Mouse (Mus musculus): ENCODE measurements around the gene Tspan17. TPM values are rescaled to one million over a fixed set of nuclear protein-coding genes. Genes with fewer than 3 reads are reported as not detected.

Gene Tspan17
- total RNA-seq, 4 experiments from 2014 or later: 15.5 to 26.0 (median 20.5) TPM

GRCm38 (mm10) chr13:54805134-54805838 is 16.1 kb downstream of the Tspan17 start:
- no peak for DNase-seq (ENCODE audit: low spot score in 2 of 2)

- DNase-seq (ENCODE audit: low spot score in 2 of 2): no peak
Measured at GRCm38 (mm10) chr13:54806434-54806976, 17.3 kb downstream of the Tspan17 start.

- DNase-seq (ENCODE audit: low spot score in 2 of 2): no peak
Measured at GRCm38 (mm10) chr13:54808067-54808466, 18.9 kb downstream of the Tspan17 start.

- DNase-seq (ENCODE audit: low spot score in 2 of 2): no peak
Measured at GRCm38 (mm10) chr13:54811476-54811875, 22.3 kb downstream of the Tspan17 start.

GRCm38 (mm10) chr13:54813381-54813780 is 24.2 kb downstream of the Tspan17 start:
- DNase-seq (ENCODE audit: low spot score in 2 of 2): no peak

GRCm38 (mm10) chr13:54818399-54819254 is 29.4 kb downstream of the Tspan17 start:
- no peak for DNase-seq (ENCODE audit: low spot score in 2 of 2)

- DNase-seq (ENCODE audit: low spot score in 2 of 2): no peak
Measured at GRCm38 (mm10) chr13:54821106-54821505, 31.9 kb downstream of the Tspan17 start.

- DNase-seq (ENCODE audit: low spot score in 2 of 2): no peak
Measured at GRCm38 (mm10) chr13:54821931-54822330, 32.8 kb downstream of the Tspan17 start.

GRCm38 (mm10) chr13:54824111-54824931 is 35.1 kb downstream of the Tspan17 start:
- DNase-seq (ENCODE audit: low spot score in 2 of 2): peak; percentile 17 to 31

- no peak for DNase-seq (ENCODE audit: low spot score in 2 of 2)
Measured at GRCm38 (mm10) chr13:54827992-54828391, 38.8 kb downstream of the Tspan17 start.

- DNase-seq (ENCODE audit: low spot score in 2 of 2): no peak
Measured at GRCm38 (mm10) chr13:54828508-54828907, 39.3 kb downstream of the Tspan17 start.

- DNase-seq (ENCODE audit: low spot score in 2 of 2): no peak
Measured at GRCm38 (mm10) chr13:54829450-54829849, 40.3 kb downstream of the Tspan17 start.

GRCm38 (mm10) chr13:54836351-54837030 is 47.3 kb downstream of the Tspan17 start:
- DNase-seq (ENCODE audit: low spot score in 2 of 2): no peak

- no peak for DNase-seq (ENCODE audit: low spot score in 2 of 2)
Measured at GRCm38 (mm10) chr13:54837061-54837460, 47.9 kb downstream of the Tspan17 start.

- DNase-seq (ENCODE audit: low spot score in 2 of 2): no peak
Measured at GRCm38 (mm10) chr13:54837471-54837889, 48.3 kb downstream of the Tspan17 start.

GRCm38 (mm10) chr13:54838540-54838939 is 49.4 kb downstream of the Tspan17 start:
- DNase-seq (ENCODE audit: low spot score in 2 of 2): no peak

GRCm38 (mm10) chr13:54839211-54839610 is 50.0 kb downstream of the Tspan17 start:
- DNase-seq (ENCODE audit: low spot score in 2 of 2): no peak

- no peak for DNase-seq (ENCODE audit: low spot score in 2 of 2)
Measured at GRCm38 (mm10) chr13:54844579-54844978, 55.4 kb downstream of the Tspan17 start.

Measured in gastrocnemius, adult 8-10 months (tissue).